7 mouse cellular contexts compared by ENCODE assay signal in the genomic region with DNA sequence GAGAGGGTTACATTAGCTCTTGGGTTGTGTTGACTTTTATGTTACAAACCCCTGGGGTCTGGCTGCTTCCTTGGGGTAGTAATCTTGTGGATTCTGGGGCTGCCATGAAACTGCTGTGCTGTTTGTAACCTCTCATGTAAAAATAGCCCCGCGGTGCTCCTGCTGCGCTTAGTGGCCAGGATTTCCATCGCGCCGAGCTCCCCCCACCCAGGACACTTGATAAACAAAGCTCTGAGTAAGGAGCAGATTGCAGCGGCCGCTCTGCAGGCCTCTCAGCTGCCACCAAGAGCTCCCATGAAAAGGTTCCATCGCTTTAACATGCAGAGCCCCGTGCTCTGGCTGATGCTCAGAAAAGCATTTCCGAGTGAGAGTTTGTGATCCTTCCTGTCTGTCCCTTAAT. TPM values are rescaled to one million over a fixed set of nuclear protein-coding genes. Genes with fewer than 3 reads are reported as not detected.
DNase-seq lines count a peak whose midpoint lies in the region; ATAC-seq and TF ChIP-seq lines count a peak whose summit lies in the region.

No protein-coding gene starts in this region.

- intact Hi-C loops in heart, postnatal 36 days (cut with DNase I) = loop anchor here (1.0 kb wide), 1 partner anchor 21 kb away; no protein-coding TSS in a partner anchor

- no peak for TF ChIP-seq CTCF in E14TG2a.4 (conservative IDR thresholded peaks at IDR 0.05; ENCODE audit: low read length)
- TF ChIP-seq CTCF in liver, postnatal 0 days (IDR thresholded peaks at IDR 0.05; ENCODE audit: low read depth) = no peak

- peak; percentile 53 for DNase-seq in Muller cell, postnatal 12 days (ENCODE audit: inconsistent ontology term)
- DNase-seq in heart, postnatal 36 days = peak; percentile 34 to 63
- DNase-seq in liver, postnatal 0 days = peak; percentile 20
- DNase-seq in retina, embryonic 14.5 days (ENCODE audit: low spot score) = peak; percentile 49

- H3K36me3 ChIP-seq in E14TG2a.4 (ENCODE audit: insufficient read depth, low read length) = no peaks in the 10 kb centered on the region
- H3K36me3 ChIP-seq in embryonic facial prominence, embryonic 15.5 days = no peaks in the 10 kb centered on the region
- no peaks in the 10 kb centered on the region for H3K36me3 ChIP-seq in liver, postnatal 0 days (replicated peaks; ENCODE audit: insufficient read depth, low read length)

- 16% methylated on average over 11 of the region's 11 CpGs for WGBS in embryonic facial prominence, embryonic 15.5 days
- WGBS in liver, postnatal 0 days (ENCODE audit: insufficient replicate concordance) = 29% methylated on average over 11 of the region's 11 CpGs

- peak overlapping the region; percentile 39 for H3K4me3 ChIP-seq in E14TG2a.4 (replicated peaks; ENCODE audit: low read length)
- H3K4me3 ChIP-seq in embryonic facial prominence, embryonic 15.5 days (replicated peaks) = no peak overlapping the region
- H3K4me3 ChIP-seq in liver, postnatal 0 days (ENCODE audit: low read depth, low read length) = no peak overlapping the region

- H3K27ac ChIP-seq in embryonic facial prominence, embryonic 15.5 days (replicated peaks) = peak overlapping the region; percentile 92; the same call in 1 of the 2 replicates
- H3K27ac ChIP-seq in liver, postnatal 0 days (ENCODE audit: low read depth) = peak overlapping the region; percentile 85; the same call in 1 of the 2 replicates

- no peak for TF ChIP-seq EP300 in liver, postnatal 0 days (IDR thresholded peaks at IDR 0.05; ENCODE audit: low read depth)

- H3K4me1 ChIP-seq in E14TG2a.4 (replicated peaks; ENCODE audit: low read depth, low read length) = peaks cover 24% of the 10 kb centered on the region
- H3K4me1 ChIP-seq in embryonic facial prominence, embryonic 15.5 days = peaks cover 14% of the 10 kb centered on the region
- H3K4me1 ChIP-seq in liver, postnatal 0 days (ENCODE audit: insufficient read depth) = peaks cover 17% of the 10 kb centered on the region

- H3K9me3 ChIP-seq in E14TG2a.4 (ENCODE audit: low read length) = no peaks in the 10 kb centered on the region
- H3K9me3 ChIP-seq in embryonic facial prominence, embryonic 15.5 days (replicated peaks) = no peaks in the 10 kb centered on the region
- H3K9me3 ChIP-seq in liver, postnatal 0 days (ENCODE audit: low read length) = no peaks in the 10 kb centered on the region

- ATAC-seq in embryonic facial prominence, embryonic 15.5 days (ENCODE audit: insufficient number of reproducible peaks, low FRiP score, low TSS enrichment, low read depth) = 0 out of 2 replicates have a peak, but pooled peaks have one; percentile 9
- no peak for ATAC-seq in liver, postnatal 0 days
- ATAC-seq in megakaryocyte-erythroid progenitor cell, adult 5-6 weeks (replicated peaks; ENCODE audit: low FRiP score, low TSS enrichment, poor library complexity, severe bottlenecking) = no peak

- H3K4me2 ChIP-seq in embryonic facial prominence, embryonic 15.5 days (replicated peaks) = peak overlapping the region; percentile 27; the same call in 1 of the 2 replicates
- no peak overlapping the region; the same call in 1 of the 2 replicates for H3K4me2 ChIP-seq in liver, postnatal 0 days (ENCODE audit: low read depth, low read length)

- no peak overlapping the region for H3K9ac ChIP-seq in embryonic facial prominence, embryonic 15.5 days
- H3K9ac ChIP-seq in liver, postnatal 0 days (replicated peaks) = no peak overlapping the region

- peaks cover 3% of the 10 kb centered on the region; the same call in 1 of the 2 replicates for H3K27me3 ChIP-seq in E14TG2a.4 (ENCODE audit: insufficient read depth, low read length)
- H3K27me3 ChIP-seq in embryonic facial prominence, embryonic 15.5 days = no peaks in the 10 kb centered on the region
- no peaks in the 10 kb centered on the region for H3K27me3 ChIP-seq in liver, postnatal 0 days (ENCODE audit: insufficient read depth, low read length)

RNA-seq across cellular contexts. Expression of a gene that starts 22.1 kb away (rescaled TPM):
- 16.1 and 16.5 TPM in 2 replicates for polyA plus RNA-seq in embryonic facial prominence, embryonic 15.5 days (2015; fragmentation: Nextera tagmentation; extraction: Ambion mirVana)
- 10 to 100 TPM; 37.3 to 39.8 TPM for total RNA-seq in heart, postnatal 36 days (2021)
- polyA plus RNA-seq in liver, postnatal 0 days (2015; fragmentation: Nextera tagmentation; extraction: Ambion mirVana) = 4.8 and 6.4 TPM in 2 replicates
- 2.6 and 9.3 TPM in 2 replicates for total RNA-seq in megakaryocyte-erythroid progenitor cell, adult 5-6 weeks (2014; fragmentation: Nextera tagmentation)
- 5.7 and 6.3 TPM in 2 replicates for total RNA-seq in megakaryocyte-erythroid progenitor cell, adult 5-6 weeks (2017)
